Mouse (Mus musculus) limb, embryonic 13.5 days (tissue): Measurements from ENCODE around the gene Neil1. TPM values are rescaled to one million over a fixed set of nuclear protein-coding genes. Genes with fewer than 3 reads are reported as not detected.

Experiments
- ATAC-seq: fragments of 200-750 bp; cut with Nextera tagmentation; 2 replicates; pipeline ENCODE4 v1.8.0; 2017; ENCODE audit warnings: low read depth, moderate number of reproducible peaks, moderate TSS enrichment; ENCODE audit not compliant: low FRiP score
- H3K27ac ChIP-seq: fragments of 300-500 bp; sonication (generic); 2 replicates; pipeline ENCODE4 v1.5.1; 2015; ENCODE audit warnings: inconsistent platforms, mild to moderate bottlenecking, moderate library complexity
- H3K27me3 ChIP-seq: fragments of 300-500 bp; sonication (generic); 2 replicates; pipeline ENCODE4 v1.6.1; 2015; ENCODE audit warnings: mild to moderate bottlenecking, inconsistent platforms
- H3K36me3 ChIP-seq: fragments of 300-500 bp; sonication (generic); 2 replicates; pipeline ENCODE4 v1.6.1; 2015; ENCODE audit warnings: inconsistent platforms, mild to moderate bottlenecking, moderate library complexity
- H3K4me1 ChIP-seq: fragments of 300-500 bp; sonication (generic); 2 replicates; pipeline ENCODE4 v1.6.1; 2015; ENCODE audit warnings: inconsistent platforms
- H3K4me2 ChIP-seq: fragments of 300-500 bp; sonication (generic); replicated peaks from 2 replicates; pipeline ENCODE4 v1.6.1; 2015; ENCODE audit warnings: inconsistent platforms, mild to moderate bottlenecking, moderate library complexity
- H3K4me3 ChIP-seq: fragments of 300-500 bp; sonication (generic); 2 replicates; pipeline ENCODE4 v1.5.1; 2015; ENCODE audit warnings: moderate library complexity, mild to moderate bottlenecking, inconsistent platforms
- H3K9ac ChIP-seq: fragments of 300-500 bp; sonication (generic); 2 replicates; pipeline ENCODE4 v1.6.1; 2015; ENCODE audit warnings: mild to moderate bottlenecking, inconsistent platforms
- H3K9me3 ChIP-seq: fragments of 300-500 bp; sonication (generic); 2 replicates; pipeline ENCODE4 v1.6.1; 2016; ENCODE audit warnings: inconsistent platforms
- WGBS: fragments of 180-500 bp; shearing (Covaris S2); methylation state at CpG from one replicate; pipeline ENCODE4 v1.1.7; 2015; 5-methylcytosine and 5-hydroxymethylcytosine counted together
- polyA plus RNA-seq: library from polyadenylated mRNA; unstranded; fragments of >200 nt; fragmentation: Nextera tagmentation; extraction: Ambion mirVana; gene quantifications from 2 replicates; pipeline ENCODE4 v1.2.1, GENCODE M21; 2015

Neil1 gene
- polyA plus RNA-seq: 9.5 and 10.0 TPM in 2 replicates

- H3K4me2 ChIP-seq: peak within 1 kb of the TSS; percentile 82
- H3K27ac ChIP-seq: peak within 1 kb of the TSS; percentile 89
- H3K4me1 ChIP-seq: peaks cover 17% of the 10 kb centered on the region
- H3K4me3 ChIP-seq: peak within 1 kb of the TSS; percentile 59
- peak within 1 kb of the TSS; percentile 82 for H3K9ac ChIP-seq
- ATAC-seq: peak; percentile 92
- H3K36me3 ChIP-seq: peaks cover 16% of the 10 kb centered on the region
- no peaks in the 10 kb centered on the region for H3K27me3 ChIP-seq
- H3K9me3 ChIP-seq: no peaks in the 10 kb centered on the region
- WGBS: under 1% methylated on average over 27 of the region's 27 CpGs
Observed at GRCm38 (mm10) chr9:57148144-57148878, at the start of gene Neil1. TSS of gene Neil1 (minus strand) at chr9:57148305.

GRCm38 (mm10) chr9:57197414-57197813 lies 49.3 kb upstream of the Neil1 start:
- Histone ChIP-seq H3K27ac (no peak overlapping the region), H3K4me3 (no peak overlapping the region), H3K27me3 (no peaks in the 10 kb centered on the region), H3K36me3 (no peaks in the 10 kb centered on the region), H3K4me1 (no peaks in the 10 kb centered on the region), H3K9ac (no peak overlapping the region), H3K4me2 (no peak overlapping the region), H3K9me3 (no peaks in the 10 kb centered on the region)
- 73% methylated on average over 8 of the region's 8 CpGs for WGBS
- no peak for ATAC-seq

DNA sequence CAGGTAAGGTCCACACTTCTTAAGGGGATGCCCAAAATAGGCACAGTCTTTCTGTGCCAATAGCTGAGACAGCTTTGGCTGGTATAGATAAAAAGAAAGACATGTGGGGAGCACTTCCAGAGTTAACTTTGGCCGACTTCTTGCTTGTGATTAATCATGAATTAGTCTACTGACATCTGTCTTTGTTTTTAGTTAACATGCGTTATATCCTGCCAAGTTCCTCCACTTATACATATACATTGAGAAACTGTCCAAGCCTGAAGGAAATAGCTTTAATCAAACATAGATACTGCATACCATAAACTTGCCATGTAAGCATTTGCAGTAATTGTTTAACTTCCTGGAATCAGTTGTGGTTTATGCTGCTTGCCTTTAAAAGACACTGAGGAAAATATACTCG lies 48.6 kb upstream of the Neil1 start:
- Histone ChIP-seq H3K4me3 (no peak overlapping the region), H3K9ac (no peak overlapping the region), H3K27ac (no peak overlapping the region), H3K27me3 (no peaks in the 10 kb centered on the region), H3K4me1 (no peaks in the 10 kb centered on the region), H3K36me3 (no peaks in the 10 kb centered on the region), H3K4me2 (no peak overlapping the region), H3K9me3 (no peaks in the 10 kb centered on the region)
- WGBS: 62% methylated on average over 3 of the region's 3 CpGs
- no peak for ATAC-seq

GRCm38 (mm10) chr9:57168411-57168810 lies 20.3 kb upstream of the Neil1 start:
- no peaks in the 10 kb centered on the region for H3K9me3 ChIP-seq
- 84% methylated on average over 5 of the region's 5 CpGs for WGBS
- ATAC-seq: no peak

GRCm38 (mm10) chr9:57166173-57166572 lies 18.1 kb upstream of the Neil1 start:
- Histone ChIP-seq H3K4me2 (no peak overlapping the region), H3K9ac (no peak overlapping the region), H3K36me3 (no peaks in the 10 kb centered on the region), H3K4me3 (no peak overlapping the region), H3K4me1 (no peaks in the 10 kb centered on the region), H3K27me3 (no peaks in the 10 kb centered on the region), H3K9me3 (no peaks in the 10 kb centered on the region), H3K27ac (no peak overlapping the region)
- ATAC-seq: no peak
- 88% methylated on average over 2 of the region's 2 CpGs for WGBS

More at GRCm38 (mm10) chr9:57168411-57168810, 20.3 kb upstream of the Neil1 start:
- Histone ChIP-seq H3K4me1 (no peaks in the 10 kb centered on the region), H3K4me3 (no peak overlapping the region), H3K27ac (no peak overlapping the region), H3K4me2 (no peak overlapping the region), H3K27me3 (0 out of 2 replicates have a peak, but pooled peaks cover 3% of the 10 kb centered on the region), H3K36me3 (no peaks in the 10 kb centered on the region), H3K9ac (no peak overlapping the region)

DNA sequence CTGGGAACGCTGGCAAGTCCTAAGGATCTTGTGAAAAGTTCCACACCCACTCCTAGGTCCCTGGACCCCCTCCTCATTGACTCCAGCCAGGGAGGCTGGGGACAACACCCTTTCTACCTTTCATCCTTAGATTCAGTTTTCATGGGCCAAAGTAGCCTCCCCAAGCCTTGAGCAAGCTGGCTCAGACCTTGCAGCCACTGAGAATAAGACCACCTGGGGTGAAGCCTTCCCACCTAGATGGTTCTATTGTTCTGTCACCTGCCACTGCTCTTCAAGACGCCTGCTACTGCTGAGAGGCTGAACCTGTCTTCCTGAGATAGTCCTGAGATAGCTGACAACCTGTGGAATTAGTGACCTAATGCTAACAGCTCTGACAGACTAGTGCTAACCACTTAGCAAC lies 15.0 kb upstream of the Neil1 start:
- 0 out of 2 replicates have a peak, but pooled peaks cover 5% of the 10 kb centered on the region for H3K4me1 ChIP-seq
- no peak overlapping the region for H3K4me2 ChIP-seq
- H3K4me3 ChIP-seq: no peak overlapping the region
- 30% methylated on average over 2 of the region's 2 CpGs for WGBS
- H3K9ac ChIP-seq: no peak overlapping the region
- H3K36me3 ChIP-seq: no peaks in the 10 kb centered on the region
- H3K27ac ChIP-seq: no peak overlapping the region
- ATAC-seq: no peak
- no peaks in the 10 kb centered on the region for H3K27me3 ChIP-seq
- no peaks in the 10 kb centered on the region for H3K9me3 ChIP-seq

- Histone ChIP-seq H3K9ac (no peak overlapping the region), H3K27me3 (no peaks in the 10 kb centered on the region), H3K4me1 (peaks cover 7% of the 10 kb centered on the region), H3K9me3 (no peaks in the 10 kb centered on the region), H3K4me3 (no peak overlapping the region), H3K4me2 (no peak overlapping the region), H3K27ac (no peak overlapping the region), H3K36me3 (no peaks in the 10 kb centered on the region)
- no peak for ATAC-seq
- WGBS: 14% methylated on average over 3 of the region's 3 CpGs
Observed at GRCm38 (mm10) chr9:57162496-57162895, 14.4 kb upstream of the Neil1 start.

- Histone ChIP-seq H3K27me3 (no peaks in the 10 kb centered on the region), H3K36me3 (peaks cover 16% of the 10 kb centered on the region), H3K9me3 (no peaks in the 10 kb centered on the region), H3K9ac (peak overlapping the region; percentile 76), H3K27ac (no peak overlapping the region), H3K4me1 (peaks cover 17% of the 10 kb centered on the region), H3K4me2 (peak overlapping the region; percentile 96), H3K4me3 (peak overlapping the region; percentile 82)
- WGBS: 36% methylated on average over 11 of the region's 11 CpGs
- no peak for ATAC-seq
Observed at GRCm38 (mm10) chr9:57158506-57158905, 10.4 kb upstream of the Neil1 start.

DNA sequence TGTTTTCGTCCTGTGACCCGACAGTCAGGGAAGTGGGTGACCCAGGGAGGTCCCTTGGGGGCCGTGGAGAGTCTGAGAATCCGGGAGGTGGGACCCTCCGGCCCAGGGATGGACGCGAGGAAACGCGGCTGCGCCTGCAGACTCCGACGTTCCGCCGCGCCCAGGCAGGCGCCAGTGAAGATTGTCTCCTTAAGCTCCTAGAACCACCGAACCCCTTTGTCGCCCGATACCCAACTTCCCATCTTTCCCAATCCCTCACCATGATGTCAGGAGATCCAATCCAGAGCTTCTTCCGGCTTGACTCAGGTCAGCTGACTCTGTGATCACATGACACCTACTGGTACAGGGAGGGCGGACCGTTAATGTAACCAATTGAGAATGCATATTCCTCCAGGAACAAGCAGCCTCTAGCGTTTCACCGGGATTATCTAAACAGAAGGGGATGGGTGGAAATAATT lies 9.9 kb upstream of the Neil1 start, which contains the start of gene Commd4:
TSS of gene Commd4 (minus strand) at position 319 of the 458 bp plus-strand sequence.
- peak; percentile 90 for ATAC-seq
- peak within 1 kb of the TSS; percentile 96 for H3K4me2 ChIP-seq
- H3K4me3 ChIP-seq: peak within 1 kb of the TSS; percentile 82
- H3K36me3 ChIP-seq: peaks cover 16% of the 10 kb centered on the region
- H3K9me3 ChIP-seq: no peaks in the 10 kb centered on the region
- H3K4me1 ChIP-seq: peaks cover 17% of the 10 kb centered on the region
- H3K27me3 ChIP-seq: no peaks in the 10 kb centered on the region
- WGBS: under 1% methylated on average over 24 of the region's 24 CpGs
- peak within 1 kb of the TSS; percentile 76 for H3K9ac ChIP-seq
- no peak within 1 kb of the TSS for H3K27ac ChIP-seq

GRCm38 (mm10) chr9:57157499-57157898 lies 9.4 kb upstream of the Neil1 start:
- ATAC-seq: no peak
- 38% methylated on average over 13 of the region's 13 CpGs for WGBS
- no peaks in the 10 kb centered on the region for H3K27me3 ChIP-seq

GRCm38 (mm10) chr9:57156823-57157222 lies 8.7 kb upstream of the Neil1 start:
- Histone ChIP-seq H3K4me2 (no peak overlapping the region; the same call in 1 of the 2 replicates), H3K9me3 (no peaks in the 10 kb centered on the region), H3K27me3 (no peaks in the 10 kb centered on the region), H3K27ac (no peak overlapping the region), H3K36me3 (peaks cover 16% of the 10 kb centered on the region), H3K9ac (no peak overlapping the region), H3K4me1 (peaks cover 17% of the 10 kb centered on the region), H3K4me3 (no peak overlapping the region)
- ATAC-seq: no peak
- 87% methylated on average over 8 of the region's 8 CpGs for WGBS

More at GRCm38 (mm10) chr9:57157499-57157898, 9.4 kb upstream of the Neil1 start:
- H3K36me3 ChIP-seq: peaks cover 16% of the 10 kb centered on the region
- no peaks in the 10 kb centered on the region for H3K9me3 ChIP-seq
- H3K9ac ChIP-seq: peak overlapping the region; percentile 76
- H3K27ac ChIP-seq: no peak overlapping the region
- H3K4me2 ChIP-seq: peak overlapping the region; percentile 96
- peak overlapping the region; percentile 82 for H3K4me3 ChIP-seq
- peaks cover 17% of the 10 kb centered on the region for H3K4me1 ChIP-seq

- H3K4me3 ChIP-seq: no peak overlapping the region
- H3K9ac ChIP-seq: no peak overlapping the region
- WGBS: 92% methylated on average over 7 of the region's 7 CpGs
- no peak overlapping the region for H3K27ac ChIP-seq
- ATAC-seq: no peak
- H3K4me2 ChIP-seq: no peak overlapping the region; the same call in 1 of the 2 replicates
- H3K4me1 ChIP-seq: peaks cover 17% of the 10 kb centered on the region
- H3K36me3 ChIP-seq: peaks cover 16% of the 10 kb centered on the region
- H3K9me3 ChIP-seq: no peaks in the 10 kb centered on the region
- no peaks in the 10 kb centered on the region for H3K27me3 ChIP-seq
Observed at GRCm38 (mm10) chr9:57156383-57156782, 8.3 kb upstream of the Neil1 start.
